Mouse (Mus musculus) MN1 (cell line): ENCODE measurements around the gene Omd.

ENCODE experiments used
- DNase-seq: peaks from one replicate; pipeline ENCODE4 v3.0.0-alpha.2; 2016; ENCODE audit warnings: low spot score

Omd gene

DNA sequence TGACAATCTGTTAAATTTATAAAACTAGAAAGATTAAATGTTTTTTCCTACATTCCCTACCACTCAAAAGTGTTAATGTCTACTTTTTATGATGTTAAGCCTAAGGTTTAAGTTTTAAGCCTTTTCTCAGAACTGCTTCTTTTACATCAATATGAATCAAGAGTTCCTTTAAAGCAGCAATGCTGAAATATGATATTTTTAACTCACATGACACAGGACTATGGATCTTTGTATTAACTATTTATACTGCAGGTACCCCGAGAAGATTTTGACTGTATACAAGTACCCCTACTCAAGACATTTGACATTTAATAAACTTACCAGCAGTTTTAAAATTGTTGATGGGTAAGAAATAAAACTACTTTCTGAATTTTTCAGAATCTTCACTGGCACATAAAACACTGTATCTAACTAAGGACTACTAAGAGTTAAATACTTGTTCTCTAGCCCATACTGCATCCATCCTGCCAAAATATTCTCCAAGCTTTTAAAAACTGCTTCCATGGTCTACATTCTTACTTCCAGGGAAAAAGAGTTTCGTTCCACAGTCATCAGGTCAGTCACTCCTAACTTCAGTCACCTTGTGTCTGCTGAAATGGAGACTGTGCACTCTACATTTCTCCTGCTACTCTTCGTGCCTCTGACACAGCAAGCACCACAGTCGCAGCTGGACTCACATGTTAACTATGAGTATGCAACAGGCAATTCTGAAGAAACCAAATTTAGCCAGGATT, 26.5 kb downstream of the Omd start:
- no peak for DNase-seq

DNA sequence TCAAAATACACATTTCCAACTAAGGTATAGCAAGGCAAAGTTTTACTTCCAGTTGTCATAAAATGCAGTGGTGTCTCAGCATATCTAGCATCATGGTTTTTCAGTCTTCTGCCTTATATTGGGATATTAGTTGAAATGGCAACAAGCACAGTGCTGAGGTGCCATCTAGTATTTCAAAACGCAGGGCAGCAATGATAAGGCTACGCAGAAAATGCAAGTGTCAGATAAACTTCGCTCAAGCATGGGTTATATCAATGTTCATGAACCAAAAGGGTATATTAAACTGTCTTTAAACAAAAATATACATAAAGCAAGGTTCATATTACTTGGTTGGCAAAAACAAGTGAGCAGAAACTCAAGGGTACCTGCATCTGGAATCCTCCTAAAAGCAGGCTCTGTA, 34.8 kb downstream of the Omd start:
- no peak for DNase-seq

DNA sequence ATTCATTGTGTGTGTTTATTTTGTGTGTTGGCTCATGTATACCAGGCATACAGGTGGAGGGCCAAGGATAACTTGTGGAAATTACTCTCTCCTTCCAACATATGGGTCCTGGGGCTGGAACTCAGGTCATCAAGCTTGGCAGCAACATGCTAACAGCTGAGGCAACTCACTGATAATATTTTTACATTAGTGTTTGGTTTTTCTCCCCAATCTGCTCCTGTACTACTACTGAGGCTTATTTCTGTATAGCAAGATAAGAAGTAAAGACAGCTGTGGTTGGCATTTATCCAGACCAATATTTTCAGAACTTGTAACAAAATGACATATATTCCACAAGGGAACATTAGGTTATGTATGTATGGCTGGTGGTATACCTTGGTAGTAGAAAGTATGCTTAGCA, 36.1 kb downstream of the Omd start:
- no peak for DNase-seq

DNA sequence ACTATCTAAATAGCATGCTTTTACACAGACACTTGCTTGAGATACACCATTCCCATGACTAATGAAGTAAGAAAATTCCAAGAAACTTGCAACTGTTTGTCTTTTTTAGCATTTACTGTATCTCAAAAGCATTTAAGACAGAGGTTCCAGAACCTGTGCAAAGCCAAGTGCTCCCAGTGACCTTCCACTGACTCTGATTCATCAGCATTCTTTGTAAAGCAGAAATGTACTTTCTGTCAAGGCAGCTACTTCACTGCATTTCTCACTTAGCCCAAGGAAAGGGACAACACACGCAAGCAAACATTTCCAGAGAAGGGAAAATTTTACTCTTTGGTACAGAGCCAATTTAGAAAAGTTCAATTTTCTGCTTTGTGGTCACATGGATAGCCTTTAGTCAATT, 41.0 kb downstream of the Omd start:
- no peak for DNase-seq

DNA sequence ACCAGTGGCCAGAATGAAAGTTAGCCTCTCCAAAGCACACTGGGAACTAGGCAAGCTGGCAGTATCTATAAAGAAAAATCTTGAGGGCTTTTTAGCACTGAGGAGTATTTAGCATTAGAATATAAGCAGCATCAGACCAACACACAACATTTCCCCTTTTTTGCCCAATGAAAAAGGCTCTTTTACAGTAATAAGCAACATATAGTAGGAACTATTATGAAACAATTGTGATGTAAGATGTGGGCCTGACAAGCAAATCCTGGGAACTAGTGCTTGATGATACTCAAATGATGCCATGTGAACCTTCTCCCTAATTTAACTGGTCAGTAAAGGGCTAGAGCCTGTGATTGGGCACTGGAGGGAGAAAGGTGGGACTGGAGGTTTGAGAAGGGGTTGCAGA, 45.9 kb downstream of the Omd start:
- DNase-seq = no peak

DNA sequence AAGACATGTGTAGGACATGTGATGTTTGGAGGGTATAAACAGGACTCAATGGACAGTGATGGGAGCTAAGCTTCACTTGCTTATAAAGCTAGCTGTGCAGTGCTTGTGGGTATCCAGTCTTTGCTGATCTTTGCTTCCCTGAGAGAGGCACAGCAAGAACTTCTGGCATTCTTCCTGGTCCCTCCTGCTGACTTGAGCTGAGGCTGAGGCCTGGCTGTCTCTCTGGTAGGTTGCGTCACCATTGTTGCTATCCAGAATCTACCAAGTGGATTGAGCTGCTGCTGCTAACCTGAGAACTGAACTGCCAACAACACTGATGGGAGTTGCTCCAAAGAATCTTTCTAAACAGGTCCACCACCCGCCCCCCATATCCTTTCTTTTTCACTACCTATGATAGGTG, 46.8 kb downstream of the Omd start:
- no peak for DNase-seq

DNA sequence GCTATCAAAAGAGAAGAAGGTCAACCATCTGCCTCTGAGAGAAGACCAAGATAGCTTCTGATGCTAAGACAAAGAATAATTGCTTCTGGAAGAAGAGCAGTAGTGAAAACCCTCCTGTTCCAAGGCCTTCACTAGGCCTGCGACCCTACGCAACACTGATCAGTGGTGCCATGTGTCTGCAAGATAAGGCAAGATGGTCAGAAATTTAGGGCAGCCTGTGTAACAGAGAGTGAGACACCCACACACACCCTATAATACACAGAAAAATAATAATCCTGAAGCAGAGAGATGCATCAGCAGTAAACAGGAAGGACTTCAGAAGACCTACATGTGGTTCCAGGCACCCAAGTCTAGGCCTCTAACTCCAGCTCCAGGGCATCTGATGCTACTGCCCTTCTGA, 57.7 kb downstream of the Omd start:
- DNase-seq = no peak
